ENCODE assay signal across 17 mouse cellular contexts in the genomic region with DNA sequence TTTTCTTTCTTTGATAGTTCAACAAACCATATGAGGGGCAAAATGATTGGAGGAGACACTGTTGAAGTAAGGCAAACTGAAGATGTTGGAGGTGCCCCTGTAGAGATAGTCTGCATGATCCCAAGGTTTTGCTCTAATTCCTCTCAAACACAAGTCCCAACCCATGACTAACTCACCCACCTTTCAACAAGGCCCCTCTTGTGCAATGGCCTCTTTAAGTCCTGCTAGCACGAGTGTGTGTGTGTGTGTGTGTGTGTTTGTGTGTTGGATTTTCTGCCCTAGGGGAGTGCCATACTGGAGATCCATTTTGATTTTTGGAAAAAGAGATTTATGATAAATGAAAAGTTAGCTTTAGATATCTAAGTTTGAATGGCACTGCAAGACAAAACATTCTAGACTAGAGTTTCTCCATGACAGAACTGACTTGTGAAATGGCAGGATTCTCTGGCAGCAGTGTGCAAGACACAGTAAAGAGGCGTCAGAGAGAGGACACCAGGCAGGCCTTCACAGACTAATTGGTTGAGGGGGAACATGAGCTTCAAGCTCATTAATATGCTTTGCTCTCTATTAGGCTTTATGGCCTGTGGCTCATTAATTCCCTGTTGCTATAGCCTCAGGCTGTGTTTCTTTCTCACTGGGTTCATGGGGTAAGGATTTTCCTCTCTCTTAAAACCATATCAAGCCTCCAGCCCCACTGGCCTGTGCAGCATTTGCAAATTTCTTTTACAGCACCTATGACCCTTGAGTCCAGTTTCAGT.
A peak's percentile ranks its signal among the peaks of the same experiment; 100 is the strongest.
DNase-seq lines count a peak whose midpoint lies in the region; ATAC-seq and TF ChIP-seq lines count a peak whose summit lies in the region.
"Had no signal": no experiment of that assay in that cellular context is flagged by ENCODE, and none has a peak within 500 bp of the region (broad histone marks: within the 10 kb centered on the region; RNA-seq: fewer than 3 reads in every experiment).

No protein-coding gene starts in this region.

- ATAC-seq in midbrain, embryonic 14.5 days (ENCODE audit: low FRiP score, low TSS enrichment), result no peak
- ATAC-seq in midbrain, postnatal 0 days (ENCODE audit: low FRiP score), result no peak
- ATAC-seq in kidney, embryonic 16.5 days (ENCODE audit: low FRiP score, low TSS enrichment), result peak; percentile 70; the same call in 1 of the 2 replicates
- ATAC-seq: hindbrain, embryonic 16.5 days; Patski had no signal

- H3K9me3 ChIP-seq in midbrain, embryonic 14.5 days (ENCODE audit: control insufficient read depth, low read length), result no peaks in the 10 kb centered on the region
- H3K9me3 ChIP-seq in midbrain, postnatal 0 days (ENCODE audit: low read length), result no peaks in the 10 kb centered on the region
- H3K9me3 ChIP-seq in kidney, embryonic 16.5 days (ENCODE audit: low read length), result no peaks in the 10 kb centered on the region
- H3K9me3 ChIP-seq: heart, embryonic 10.5 days; liver, embryonic 13.5 days had no signal

- DNase-seq in kidney, adult 11 months, result peak; percentile 2
- DNase-seq in kidney, postnatal 25 days, result no peak
- DNase-seq in midbrain, embryonic 14.5 days, result peak; percentile 43
- no peak for DNase-seq in midbrain, postnatal 0 days (ENCODE audit: low spot score)
- peak; percentile 75 for DNase-seq in retina, postnatal 1 day
- no peak for DNase-seq in adrenal gland, postnatal 4 days (ENCODE audit: low spot score in 2 of 2)
- DNase-seq in right cerebral cortex, postnatal 36 days (ENCODE audit: low spot score in 2 of 2), result no peak
- DNase-seq: adrenal gland, postnatal 36 days; cerebellum, postnatal 36 days; gastrocnemius, postnatal 25 days; liver, embryonic 13.5 days; lung, postnatal 10 days; thymus, postnatal 4 days had no signal

- H3K4me3 ChIP-seq in midbrain, embryonic 14.5 days (replicated peaks; ENCODE audit: low read depth, low read length), result no peak overlapping the region
- H3K4me3 ChIP-seq in midbrain, postnatal 0 days (ENCODE audit: low read depth, low read length), result no peak overlapping the region
- no peak overlapping the region for H3K4me3 ChIP-seq in kidney, embryonic 16.5 days (ENCODE audit: low read length)
- H3K4me3 ChIP-seq: heart, embryonic 10.5 days; liver, embryonic 13.5 days had no signal

- no peaks in the 10 kb centered on the region for H3K4me1 ChIP-seq in midbrain, embryonic 14.5 days (ENCODE audit: control insufficient read depth, insufficient read depth, low read length)
- no peaks in the 10 kb centered on the region for H3K4me1 ChIP-seq in midbrain, postnatal 0 days (ENCODE audit: insufficient read depth, low read length)
- no peaks in the 10 kb centered on the region for H3K4me1 ChIP-seq in kidney, embryonic 16.5 days (ENCODE audit: insufficient read depth, low read length)
- H3K4me1 ChIP-seq: heart, embryonic 10.5 days; liver, embryonic 13.5 days had no signal

- no peak overlapping the region for H3K27ac ChIP-seq in midbrain, embryonic 14.5 days (replicated peaks; ENCODE audit: low read depth, low read length)
- H3K27ac ChIP-seq in midbrain, postnatal 0 days (ENCODE audit: low read depth, low read length), result no peak overlapping the region
- no peak overlapping the region for H3K27ac ChIP-seq in kidney, embryonic 16.5 days (ENCODE audit: low read length)
- H3K27ac ChIP-seq: heart, embryonic 10.5 days; liver, embryonic 13.5 days had no signal

- no peak for TF ChIP-seq CTCF in midbrain, postnatal 0 days (IDR thresholded peaks at IDR 0.05)

- H3K4me2 ChIP-seq in midbrain, embryonic 14.5 days (ENCODE audit: low read length), result no peak overlapping the region
- H3K4me2 ChIP-seq in midbrain, postnatal 0 days (ENCODE audit: low read depth, low read length, poor library complexity, severe bottlenecking), result no peak overlapping the region
- H3K4me2 ChIP-seq in kidney, embryonic 16.5 days (replicated peaks; ENCODE audit: low read depth, low read length), result no peak overlapping the region
- H3K4me2 ChIP-seq: liver, embryonic 13.5 days had no signal

- H3K9ac ChIP-seq in midbrain, embryonic 14.5 days (replicated peaks; ENCODE audit: low read length), result no peak overlapping the region
- no peak overlapping the region for H3K9ac ChIP-seq in midbrain, postnatal 0 days (replicated peaks; ENCODE audit: low read length, poor library complexity, severe bottlenecking)
- H3K9ac ChIP-seq in kidney, embryonic 16.5 days (replicated peaks; ENCODE audit: low read length), result no peak overlapping the region
- H3K9ac ChIP-seq: liver, embryonic 13.5 days had no signal

- WGBS in midbrain, embryonic 14.5 days, result 59% methylated on average over 2 of the region's 2 CpGs
- 73% methylated on average over 2 of the region's 2 CpGs for WGBS in midbrain, postnatal 0 days
- 46% methylated on average over 2 of the region's 2 CpGs for WGBS in kidney, embryonic 16.5 days

- no peaks in the 10 kb centered on the region for H3K27me3 ChIP-seq in midbrain, embryonic 14.5 days (ENCODE audit: control insufficient read depth, insufficient read depth, low read length)
- H3K27me3 ChIP-seq in midbrain, postnatal 0 days (ENCODE audit: insufficient read depth, low read length), result no peaks in the 10 kb centered on the region
- no peaks in the 10 kb centered on the region for H3K27me3 ChIP-seq in kidney, embryonic 16.5 days (ENCODE audit: insufficient read depth, low read length)
- H3K27me3 ChIP-seq: liver, embryonic 13.5 days; Patski had no signal

- no peaks in the 10 kb centered on the region for H3K36me3 ChIP-seq in midbrain, embryonic 14.5 days (ENCODE audit: control insufficient read depth, insufficient read depth, low read length)
- no peaks in the 10 kb centered on the region for H3K36me3 ChIP-seq in midbrain, postnatal 0 days (ENCODE audit: insufficient read depth, low read length)
- H3K36me3 ChIP-seq in kidney, embryonic 16.5 days (ENCODE audit: insufficient read depth, low read length), result no peaks in the 10 kb centered on the region
- H3K36me3 ChIP-seq: heart, embryonic 10.5 days; liver, embryonic 13.5 days had no signal

Comparison
In these comparisons a context has a peak if more than half of its experiments do, and no peak if none do; other contexts are left out.
1. DNase-seq: peak in kidney, adult 11 months (single experiment), midbrain, embryonic 14.5 days (single experiment) and retina, postnatal 1 day (single experiment); none in kidney, postnatal 25 days (0 of 2), midbrain, postnatal 0 days (single experiment), adrenal gland, postnatal 4 days (0 of 2) and right cerebral cortex, postnatal 36 days (0 of 2).